Mouse (Mus musculus) liver, embryonic 14.5 days (tissue): Measurements from ENCODE around the gene Fam13a. TPM values are rescaled to one million over a fixed set of nuclear protein-coding genes. Genes with fewer than 3 reads are reported as not detected.

Source experiments
- ATAC-seq: fragments of 200-750 bp; cut with Nextera tagmentation; 2 replicates; pipeline ENCODE4 v1.8.0; 2017; ENCODE audit warnings: moderate number of reproducible peaks, mild to moderate bottlenecking, moderate library complexity; ENCODE audit not compliant: insufficient read depth
- DNase-seq, 3 experiments: peaks; one replicate each; pipeline ENCODE4 v3.0.0-alpha.2; 2012 to 2013; ENCODE audit warnings: low read depth in 3 of 3, low spot score in 3 of 3
- H3K27ac ChIP-seq: fragments of 300-500 bp; sonication (generic); 2 replicates; pipeline ENCODE4 v1.5.1; 2014; ENCODE audit warnings: moderate library complexity, mild to moderate bottlenecking, control low read depth, inconsistent platforms
- H3K27me3 ChIP-seq: fragments of 300-500 bp; sonication (generic); 2 replicates; pipeline ENCODE4 v1.6.1; 2014; ENCODE audit warnings: mild to moderate bottlenecking, low read length, moderate library complexity; ENCODE audit not compliant: control insufficient read depth, insufficient read depth
- H3K36me3 ChIP-seq: fragments of 300-500 bp; sonication (generic); replicated peaks from 2 replicates; pipeline ENCODE4 v1.6.1; 2014; ENCODE audit warnings: low read depth; ENCODE audit not compliant: control insufficient read depth, insufficient read depth
- H3K4me1 ChIP-seq, 2 experiments: fragments of 200-500 bp in 1 of 2; fragments of 300-500 bp in 1 of 2; sonication (generic) in 1 of 2; replicated peaks; 2 replicates each; pipeline ENCODE4 v1.6.1; 2012 to 2014; ENCODE audit warnings: antibody characterized with exemption in 1 of 2, inconsistent platforms in 1 of 2, low read length in 1 of 2; ENCODE audit not compliant: control insufficient read depth in 2 of 2, insufficient read depth in 2 of 2
- H3K4me2 ChIP-seq: fragments of 300-500 bp; sonication (generic); 2 replicates; pipeline ENCODE4 v1.6.1; 2014; ENCODE audit warnings: low read depth, mild to moderate bottlenecking, control low read depth, moderate library complexity
- H3K4me3 ChIP-seq, 2 experiments: fragments of 200-500 bp in 1 of 2; fragments of 300-500 bp in 1 of 2; sonication (generic) in 1 of 2; 2 replicates each; pipeline ENCODE4 v1.5.1; 2012 to 2014; ENCODE audit warnings: low read depth in 2 of 2, low read length in 2 of 2, mild to moderate bottlenecking in 2 of 2, control low read depth in 1 of 2, inconsistent platforms in 1 of 2, moderate library complexity in 1 of 2; ENCODE audit not compliant: insufficient read depth in 1 of 2
- H3K9ac ChIP-seq: fragments of 300-500 bp; sonication (generic); replicated peaks from 2 replicates; pipeline ENCODE4 v1.6.1; 2014; ENCODE audit warnings: mild to moderate bottlenecking, control low read depth, moderate library complexity
- H3K9me3 ChIP-seq: fragments of 300-500 bp; sonication (generic); 2 replicates; pipeline ENCODE4 v1.6.1; 2016; ENCODE audit warnings: low read length, mixed read lengths; ENCODE audit not compliant: control insufficient read depth
- CTCF ChIP-seq: IDR thresholded peaks from 2 replicates; pipeline ENCODE4 v1.5.1; 2016; ENCODE audit warnings: antibody characterized with exemption, low read depth, control low read depth
- EP300 ChIP-seq: IDR thresholded peaks from 2 replicates; pipeline ENCODE4 v1.6.1; 2016; ENCODE audit warnings: antibody characterized with exemption, low read depth
- WGBS: fragments of 180-500 bp; shearing (Covaris S2); extraction: QIAGEN DNeasy Blood & Tissue Kit; methylation state at CpG from one replicate; pipeline ENCODE4 v1.1.7; 2014; ENCODE audit not compliant: insufficient replicate concordance; 5-methylcytosine and 5-hydroxymethylcytosine counted together
- polyA plus RNA-seq, 2 experiments: library from polyadenylated mRNA; depleted of rRNA in 1 of 2; stranded (reverse) in 1 of 2; unstranded in 1 of 2; fragments of >200 nt; fragmentation: Nextera tagmentation in 1 of 2; extraction: Ambion mirVana in 1 of 2; gene quantifications; 2 replicates each; pipeline versions ENCODE4 v1.2.1 to v1.2.3; 2012 to 2014

The Fam13a gene
- polyA plus RNA-seq, 2 experiments: 0.32 to 0.77 TPM

GRCm38 (mm10) chr6:58943958-58944357 is 80.4 kb downstream of the Fam13a start:
- Histone ChIP-seq H3K4me3 (no peak overlapping the region), H3K27me3 (no peaks in the 10 kb centered on the region), H3K27ac (no peak overlapping the region), H3K9ac (no peak overlapping the region), H3K36me3 (no peaks in the 10 kb centered on the region), H3K4me1 (no peaks in the 10 kb centered on the region), H3K9me3 (no peaks in the 10 kb centered on the region), H3K4me2 (no peak overlapping the region)
- WGBS: 29% methylated on average over 3 of the region's 3 CpGs
- ATAC-seq (no peak), DNase-seq (no peak)
- TF ChIP-seq CTCF (no peak), EP300 (no peak)

DNA sequence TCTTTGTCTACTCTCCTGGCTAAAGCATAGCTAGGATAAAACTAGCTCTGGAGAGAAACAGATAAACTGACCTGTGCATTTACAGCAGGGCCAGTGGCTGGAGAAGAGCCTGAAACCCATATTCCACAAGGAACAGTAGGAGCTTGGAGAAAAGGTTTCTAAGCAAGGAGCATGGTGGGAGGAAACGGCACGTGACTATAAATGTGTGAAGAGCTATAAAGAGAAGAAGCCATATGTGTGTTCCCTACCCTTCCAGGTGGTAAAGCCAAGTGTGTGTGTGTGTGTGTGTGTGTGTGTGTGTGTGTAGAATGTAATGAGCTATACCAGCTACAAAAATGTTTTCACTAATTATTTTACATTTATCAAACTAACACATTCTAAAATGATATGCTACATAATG is 82.1 kb downstream of the Fam13a start:
- no peak overlapping the region for H3K27ac ChIP-seq
- ATAC-seq (no peak), DNase-seq (no peak)
- H3K9me3 ChIP-seq: no peaks in the 10 kb centered on the region
- no peak overlapping the region for H3K9ac ChIP-seq
- TF ChIP-seq CTCF (no peak), EP300 (no peak)
- H3K36me3 ChIP-seq: no peaks in the 10 kb centered on the region
- H3K4me3 ChIP-seq: no peak overlapping the region
- H3K4me1 ChIP-seq: no peaks in the 10 kb centered on the region
- H3K27me3 ChIP-seq: no peaks in the 10 kb centered on the region
- H3K4me2 ChIP-seq: no peak overlapping the region
- WGBS: 78% methylated on average over 2 of the region's 2 CpGs

GRCm38 (mm10) chr6:58937726-58938125 is 86.6 kb downstream of the Fam13a start:
- no peak for DNase-seq
- H3K27me3 ChIP-seq: no peaks in the 10 kb centered on the region
- no peaks in the 10 kb centered on the region for H3K36me3 ChIP-seq
- ATAC-seq: no peak
- H3K4me3 ChIP-seq: no peak overlapping the region
- no peaks in the 10 kb centered on the region for H3K4me1 ChIP-seq
- no peak overlapping the region for H3K9ac ChIP-seq
- no peaks in the 10 kb centered on the region for H3K9me3 ChIP-seq
- no peak for TF ChIP-seq CTCF
- no peak overlapping the region for H3K27ac ChIP-seq
- no peak overlapping the region for H3K4me2 ChIP-seq

- TF ChIP-seq CTCF (no peak), EP300 (no peak)
- Histone ChIP-seq H3K4me3 (no peak overlapping the region), H3K9me3 (no peaks in the 10 kb centered on the region), H3K4me1 (no peaks in the 10 kb centered on the region), H3K9ac (no peak overlapping the region), H3K36me3 (no peaks in the 10 kb centered on the region), H3K4me2 (no peak overlapping the region), H3K27ac (no peak overlapping the region), H3K27me3 (no peaks in the 10 kb centered on the region)
- DNase-seq (no peak), ATAC-seq (no peak)
- 58% methylated on average over 4 of the region's 4 CpGs for WGBS
Observed at GRCm38 (mm10) chr6:58934144-58934543, 90.2 kb downstream of the Fam13a start.

- 45% methylated on average over 6 of the region's 6 CpGs for WGBS
- DNase-seq: no peak
Observed at GRCm38 (mm10) chr6:58933189-58933913, 91.0 kb downstream of the Fam13a start.

More at GRCm38 (mm10) chr6:58933189-58933913, 91.0 kb downstream of the Fam13a start:
- Histone ChIP-seq H3K4me1 (no peaks in the 10 kb centered on the region), H3K9me3 (no peaks in the 10 kb centered on the region), H3K9ac (no peak overlapping the region), H3K4me2 (no peak overlapping the region), H3K4me3 (no peak overlapping the region), H3K27me3 (no peaks in the 10 kb centered on the region), H3K27ac (no peak overlapping the region), H3K36me3 (no peaks in the 10 kb centered on the region)
- TF ChIP-seq CTCF (no peak), EP300 (no peak)
- ATAC-seq: no peak
